Mouse (Mus musculus) embryonic fibroblast, embryonic 13.5 days (primary cell): Measurements from ENCODE around the gene Hlcs.

Experiments
- CTCF ChIP-seq: IDR thresholded peaks from 2 replicates; pipeline ENCODE4 v1.5.1; 2011; ENCODE audit warnings: mild to moderate bottlenecking, control low read depth, low read length, moderate library complexity, borderline replicate concordance; ENCODE audit not compliant: insufficient read depth
- POLR2A ChIP-seq: IDR thresholded peaks from 2 replicates; pipeline ENCODE4 v1.6.1; 2011; ENCODE audit warnings: low read depth, mild to moderate bottlenecking, control low read depth, low read length, moderate library complexity

DNA sequence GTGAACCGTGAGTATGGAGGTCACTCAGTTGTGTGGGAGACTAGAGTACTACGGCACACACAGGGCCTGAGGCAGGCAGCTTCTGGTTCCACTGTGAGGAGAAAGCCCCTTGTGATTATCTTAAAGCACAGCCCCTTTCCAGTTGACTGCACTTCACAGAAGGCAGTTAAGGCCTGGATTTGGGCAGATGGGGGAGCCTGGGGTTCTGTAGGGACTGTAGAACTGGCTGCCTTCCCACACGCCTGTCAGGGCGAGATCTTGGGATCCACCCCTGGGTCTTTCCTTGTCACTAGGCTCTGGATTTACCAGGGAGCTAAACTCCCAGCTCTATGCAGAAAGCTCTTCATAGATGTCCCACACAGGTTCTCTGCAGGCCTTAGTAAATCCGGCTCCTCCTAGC is 17.1 kb upstream of the Hlcs start:
- TF ChIP-seq CTCF, result no peak
- no peak for TF ChIP-seq POLR2A
